Mouse (Mus musculus) embryonic fibroblast, embryonic 13.5 days (primary cell): ENCODE measurements around the gene Rarres2.

Source experiments
- CTCF ChIP-seq: IDR thresholded peaks from 2 replicates; pipeline ENCODE4 v1.5.1; 2011; ENCODE audit warnings: mild to moderate bottlenecking, control low read depth, low read length, moderate library complexity, borderline replicate concordance; ENCODE audit not compliant: insufficient read depth
- POLR2A ChIP-seq: IDR thresholded peaks from 2 replicates; pipeline ENCODE4 v1.6.1; 2011; ENCODE audit warnings: low read depth, mild to moderate bottlenecking, control low read depth, low read length, moderate library complexity

- TF ChIP-seq POLR2A (no peak), CTCF (no peak)
Observed at GRCm38 (mm10) chr6:48536091-48536490, 36.5 kb downstream of the Rarres2 start.
